Mouse (Mus musculus) heart, adult 9 months (tissue): ENCODE data around the gene Shisa5.
A peak's percentile ranks its signal among the peaks of the same experiment; 100 is the strongest.

Experiments
- DNase-seq, 2 experiments: peaks; one replicate each; pipeline ENCODE4 v3.0.0; 2022; ENCODE audit warnings: low spot score in 2 of 2

The Shisa5 gene

DNA sequence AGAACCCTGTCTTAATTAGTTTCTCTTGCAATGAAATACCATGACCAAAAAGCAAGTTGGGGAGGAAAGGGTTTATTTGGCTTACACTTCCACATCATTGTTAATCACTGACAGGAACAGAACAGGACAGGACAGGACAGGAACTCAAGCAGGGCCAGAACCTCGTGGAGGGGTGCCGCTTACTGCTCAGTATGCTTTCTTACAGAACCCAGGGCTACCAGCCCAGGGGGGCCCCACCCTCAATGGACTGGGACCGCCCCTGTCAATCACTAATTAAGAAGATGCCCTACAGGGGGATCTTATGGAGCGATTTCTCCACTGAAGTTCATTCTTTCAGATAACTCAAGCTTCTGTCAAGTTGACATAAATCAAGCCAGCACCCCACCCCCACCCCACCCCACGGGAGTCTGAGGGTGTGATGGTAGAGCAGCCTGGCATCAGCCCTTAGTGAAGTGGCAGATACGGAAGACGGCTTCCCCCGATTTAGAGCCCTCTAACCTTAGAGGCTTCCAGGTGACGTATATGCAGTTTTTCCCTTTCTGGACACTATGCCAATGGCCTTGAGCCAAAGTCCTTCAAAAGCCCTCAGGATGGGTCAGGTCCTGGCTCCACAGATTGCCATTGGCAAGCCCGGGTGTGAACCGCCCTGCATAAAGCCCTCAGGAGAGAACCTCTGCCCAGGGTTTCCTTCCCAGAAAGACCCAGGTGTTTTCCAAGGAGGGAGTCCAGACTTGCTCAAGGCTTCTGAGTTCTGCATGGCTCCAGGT is 55.6 kb downstream of the Shisa5 start:
- DNase-seq, result peak in 1 of 2 experiments; percentile 57

DNA sequence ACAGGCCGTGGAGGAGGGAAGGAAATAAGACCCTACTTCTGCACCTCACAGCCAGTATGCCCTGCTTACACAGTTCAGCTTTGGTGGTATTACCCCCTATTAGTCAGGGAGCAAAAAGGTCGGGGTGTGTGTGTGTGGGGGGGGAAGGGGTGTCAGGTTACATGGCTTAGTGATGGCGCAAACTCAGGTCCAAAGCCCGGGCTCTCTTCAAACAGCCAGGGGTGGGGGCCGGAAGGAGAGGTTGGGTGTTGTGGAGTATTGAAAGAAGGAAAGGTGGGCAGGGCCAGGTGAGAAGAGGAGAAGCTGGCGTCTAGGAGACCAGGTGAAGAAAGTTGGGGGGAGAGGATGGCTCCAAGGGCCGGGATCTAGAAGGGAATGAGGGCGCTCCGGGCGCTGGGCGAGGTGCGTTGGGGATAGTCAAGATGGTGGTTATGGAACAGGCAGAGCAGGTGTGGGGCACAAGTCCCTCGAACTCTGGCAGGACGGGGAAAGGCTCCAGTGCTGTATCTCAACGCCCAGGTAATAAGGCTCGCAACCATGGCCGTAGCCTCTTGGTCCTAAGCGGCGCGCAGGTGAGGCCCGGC is 56.3 kb downstream of the Shisa5 start:
- no peak for DNase-seq

- DNase-seq, result peak; percentile 55 to 56
These were observed 57.0 kb downstream of the Shisa5 start, which contains the start of gene Plxnb1 for GRCm38 (mm10) chr9:109095137-109095982. TSS of gene Plxnb1 (plus strand) at chr9:109095389.

DNA sequence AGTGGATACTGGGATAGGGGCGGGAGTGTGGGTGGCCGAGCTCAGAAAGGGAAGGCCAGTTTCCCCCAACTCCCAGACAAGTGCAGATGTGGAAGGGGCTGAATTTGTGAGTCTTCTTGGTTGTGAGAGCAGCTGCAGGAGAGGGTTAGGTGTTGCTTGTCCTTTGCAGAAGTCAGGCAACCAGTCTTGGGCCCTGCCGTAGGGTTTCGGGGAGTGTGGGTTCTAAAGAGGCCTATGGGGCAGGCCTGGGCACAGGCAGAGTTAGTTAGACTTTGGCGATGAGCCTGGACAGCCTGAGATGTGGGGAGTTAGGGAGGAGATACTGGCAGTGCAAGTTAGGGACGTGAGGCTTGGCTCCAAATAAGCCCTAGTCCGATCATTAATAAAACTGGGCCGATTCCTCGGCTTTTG is 57.9 kb downstream of the Shisa5 start:
- peak in 1 of 2 experiments; percentile 15 for DNase-seq

DNA sequence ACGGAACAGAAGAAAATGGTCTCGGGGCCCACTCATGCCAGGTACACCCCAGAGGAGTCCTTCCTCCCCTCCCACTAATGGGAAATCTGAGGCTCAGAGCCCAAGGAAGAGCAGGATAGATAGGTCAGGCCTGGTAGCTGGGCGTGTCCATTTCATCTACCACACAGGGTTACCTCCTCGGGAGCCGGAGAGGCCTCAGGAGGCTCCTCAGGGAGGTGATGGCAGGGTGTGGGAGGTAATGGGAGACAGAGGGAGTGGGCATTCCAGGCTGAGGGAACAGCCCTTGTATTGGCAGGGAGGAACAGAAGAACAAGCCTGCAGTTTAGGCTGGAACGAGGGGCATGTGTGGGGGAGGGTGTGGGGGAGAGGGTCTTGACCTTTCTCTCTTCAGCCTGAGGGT is 58.5 kb downstream of the Shisa5 start:
- DNase-seq, result no peak

GRCm38 (mm10) chr9:109097291-109097690 is 58.9 kb downstream of the Shisa5 start:
- DNase-seq, result no peak

- peak; percentile 62 to 68 for DNase-seq
These were observed 59.5 kb downstream of the Shisa5 start for GRCm38 (mm10) chr9:109097831-109098230.

- DNase-seq, result no peak
These were observed 60.0 kb downstream of the Shisa5 start for GRCm38 (mm10) chr9:109098366-109098765.

DNA sequence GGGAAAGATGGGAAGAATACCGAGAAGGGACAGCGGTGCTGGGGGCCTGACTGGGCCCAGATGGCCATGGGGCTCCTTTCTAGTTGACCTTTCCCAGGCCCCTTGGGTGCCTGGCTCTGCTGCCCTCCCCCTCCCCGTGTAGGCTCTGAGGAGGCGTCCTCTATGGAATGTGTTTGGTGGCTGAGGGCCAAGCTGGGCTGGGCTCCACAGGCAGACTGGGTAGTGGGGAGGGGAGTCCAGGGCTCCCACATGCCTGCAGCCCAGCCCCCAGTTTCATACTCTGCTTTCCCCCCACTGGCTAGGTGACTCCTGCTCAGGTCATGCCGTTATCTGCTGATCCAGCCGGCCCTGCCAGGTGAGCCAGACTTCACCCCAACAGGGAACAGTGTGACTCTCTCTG is 60.6 kb downstream of the Shisa5 start:
- peak; percentile 61 to 77 for DNase-seq

DNA sequence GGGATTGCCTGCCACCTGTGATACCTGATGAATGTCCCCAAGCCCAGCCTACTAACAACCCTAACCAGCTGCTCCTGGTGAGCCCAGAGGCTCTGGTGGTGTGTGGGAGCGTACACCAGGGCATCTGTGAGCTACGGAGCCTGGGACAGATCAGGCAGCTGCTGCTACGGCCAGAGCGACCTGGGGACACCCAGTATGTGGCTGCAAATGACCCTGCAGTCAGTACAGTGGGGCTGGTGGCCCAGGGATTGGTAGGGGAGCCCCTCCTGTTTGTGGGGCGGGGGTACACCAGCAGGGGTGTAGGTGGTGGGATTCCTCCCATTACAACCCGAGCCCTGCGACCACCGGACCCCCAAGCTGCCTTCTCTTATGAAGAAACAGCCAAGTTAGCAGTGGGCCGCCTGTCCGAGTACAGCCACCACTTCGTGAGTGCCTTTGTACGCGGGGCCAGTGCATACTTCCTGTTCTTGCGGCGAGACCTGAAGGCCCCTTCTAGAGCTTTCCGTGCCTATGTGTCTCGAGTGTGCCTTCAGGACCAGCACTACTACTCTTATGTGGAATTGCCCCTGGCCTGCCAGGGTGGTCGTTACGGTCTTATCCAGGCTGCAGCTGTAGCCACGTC is 62.1 kb downstream of the Shisa5 start:
- DNase-seq, result no peak

- no peak for DNase-seq
These were observed 63.6 kb downstream of the Shisa5 start for GRCm38 (mm10) chr9:109101933-109102445.

DNA sequence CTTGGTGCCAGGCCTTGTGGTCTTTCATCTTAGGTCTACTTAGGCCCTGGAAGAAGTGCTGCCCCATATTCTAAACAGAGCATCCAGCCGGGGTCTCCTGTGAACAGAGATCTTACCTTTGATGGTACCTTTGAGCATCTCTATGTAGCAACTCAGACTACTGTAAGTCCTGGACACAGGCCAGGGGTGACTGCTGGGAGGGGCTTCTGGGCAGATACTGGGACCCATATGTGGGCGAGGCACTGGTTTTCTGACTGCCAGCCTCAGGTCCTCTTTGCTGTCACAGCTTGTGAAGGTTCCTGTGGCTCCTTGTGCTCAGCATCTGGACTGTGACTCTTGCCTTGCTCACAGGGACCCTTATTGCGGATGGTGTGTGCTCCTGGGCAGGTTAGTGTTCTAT is 64.2 kb downstream of the Shisa5 start:
- no peak for DNase-seq

GRCm38 (mm10) chr9:109103250-109103649 is 64.9 kb downstream of the Shisa5 start:
- no peak for DNase-seq

GRCm38 (mm10) chr9:109104083-109104482 is 65.7 kb downstream of the Shisa5 start:
- DNase-seq, result no peak

GRCm38 (mm10) chr9:109105011-109105410 is 66.6 kb downstream of the Shisa5 start:
- no peak for DNase-seq

DNA sequence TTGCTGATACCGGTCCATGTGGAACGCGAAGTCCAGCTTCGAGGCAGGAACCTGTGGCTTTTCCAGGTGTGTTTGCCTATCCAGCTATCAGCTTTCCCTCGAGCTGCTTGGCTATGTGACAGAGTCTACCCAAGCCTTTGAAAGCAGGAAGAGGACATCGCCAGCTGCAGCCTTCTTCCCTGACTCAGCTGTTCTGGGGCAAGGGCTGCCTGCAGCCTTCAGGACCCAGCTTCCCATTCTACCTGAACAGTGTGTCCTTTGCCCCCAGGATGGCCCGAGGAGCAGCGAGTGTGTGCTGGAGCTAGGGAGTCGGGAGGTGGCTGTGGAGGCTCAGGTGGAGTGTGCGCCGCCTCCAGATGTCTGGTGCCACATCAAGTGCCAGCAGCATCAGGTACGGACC is 67.3 kb downstream of the Shisa5 start:
- DNase-seq, result no peak

DNA sequence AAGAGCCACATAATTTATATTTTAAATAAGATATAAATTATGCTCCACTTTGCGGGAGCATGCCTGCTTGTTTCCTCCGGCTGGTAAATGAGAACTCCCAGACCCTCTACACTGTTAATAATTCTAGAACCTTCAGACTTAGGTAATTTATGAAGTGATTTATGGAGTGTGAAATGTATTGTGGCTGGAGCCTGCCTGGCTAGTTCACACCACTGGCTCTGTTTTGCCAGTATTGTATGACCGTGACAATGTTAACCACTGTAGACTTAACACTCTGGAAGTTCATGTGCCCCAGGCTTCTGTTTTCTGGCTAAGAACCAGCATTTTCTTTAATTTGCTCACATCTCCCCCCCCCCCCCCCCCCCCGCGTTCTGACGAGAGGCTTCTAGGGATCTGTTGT is 69.0 kb downstream of the Shisa5 start:
- no peak for DNase-seq
